Mouse (Mus musculus): ENCODE data around the gene Msi2. TPM values are rescaled to one million over a fixed set of nuclear protein-coding genes. Genes with fewer than 3 reads are reported as not detected.

The Msi2 gene
- total and polyA plus RNA-seq, 3 experiments = 36.5 to 197 (median 144) TPM

GRCm38 (mm10) chr11:88644719-88645118 lies 73.6 kb downstream of the Msi2 start:
- ATAC-seq (ENCODE audit: extremely low read depth, insufficient number of reproducible peaks, low FRiP score, poor library complexity, severe bottlenecking) (no peak), DNase-seq (ENCODE audit: low spot score) (no peak)
- Histone ChIP-seq H3K36me3 (replicated peaks) (peaks cover 97% of the 10 kb centered on the region), H3K9me3 (replicated peaks) (no peaks in the 10 kb centered on the region), H3K27me3 (ENCODE audit: insufficient read depth, low read length) (no peaks in the 10 kb centered on the region), H3K4me3 (ENCODE audit: low read depth, low read length) (no peak overlapping the region), H3K4me1 (ENCODE audit: insufficient read depth, low read depth, low read length) (peaks cover 9% of the 10 kb centered on the region; the same call in 1 of the 2 replicates)
- TF ChIP-seq POLR2AphosphoS5 (IDR thresholded peaks at IDR 0.05; ENCODE audit: insufficient replicate concordance, low read depth, low read length) (no peak), GATA2 (IDR thresholded peaks at IDR 0.05; ENCODE audit: borderline replicate concordance, low read depth, low read length) (no peak), CTCF (IDR thresholded peaks at IDR 0.05; ENCODE audit: low read depth, low read length) (no peak), GATA1 (IDR thresholded peaks at IDR 0.05; ENCODE audit: borderline replicate concordance, low read length) (no peak), TAL1 (conservative IDR thresholded peaks at IDR 0.05; ENCODE audit: low read depth, low read length) (no peak)

GRCm38 (mm10) chr11:88639862-88640261 lies 78.5 kb downstream of the Msi2 start:
- DNase-seq (ENCODE audit: low spot score) = no peak
- Histone ChIP-seq H3K27me3 (ENCODE audit: insufficient read depth, low read length) (no peaks in the 10 kb centered on the region), H3K36me3 (replicated peaks) (peaks cover 95% of the 10 kb centered on the region), H3K4me1 (ENCODE audit: insufficient read depth, low read depth, low read length) (peaks cover 47% of the 10 kb centered on the region), H3K4me3 (ENCODE audit: low read depth, low read length) (no peak overlapping the region), H3K9me3 (replicated peaks) (no peaks in the 10 kb centered on the region)
- ATAC-seq (ENCODE audit: extremely low read depth, insufficient number of reproducible peaks, low FRiP score, poor library complexity, severe bottlenecking) = no peak
- TF ChIP-seq GATA1 (IDR thresholded peaks at IDR 0.05; ENCODE audit: borderline replicate concordance, low read length) (no peak), TAL1 (conservative IDR thresholded peaks at IDR 0.05; ENCODE audit: low read depth, low read length) (no peak), POLR2AphosphoS5 (IDR thresholded peaks at IDR 0.05; ENCODE audit: insufficient replicate concordance, low read depth, low read length) (no peak), CTCF (IDR thresholded peaks at IDR 0.05; ENCODE audit: low read depth, low read length) (no peak), GATA2 (IDR thresholded peaks at IDR 0.05; ENCODE audit: borderline replicate concordance, low read depth, low read length) (no peak)

GRCm38 (mm10) chr11:88638936-88639542 lies 79.3 kb downstream of the Msi2 start:
- H3K9me3 ChIP-seq (replicated peaks) = no peaks in the 10 kb centered on the region
- ATAC-seq (ENCODE audit: extremely low read depth, insufficient number of reproducible peaks, low FRiP score, poor library complexity, severe bottlenecking) (no peak), DNase-seq (ENCODE audit: low spot score) (no peak)
- H3K4me1 ChIP-seq (ENCODE audit: insufficient read depth, low read depth, low read length) = peaks cover 47% of the 10 kb centered on the region
- H3K36me3 ChIP-seq (replicated peaks) = peaks cover 95% of the 10 kb centered on the region
- TF ChIP-seq GATA2 (IDR thresholded peaks at IDR 0.05; ENCODE audit: borderline replicate concordance, low read depth, low read length) = no peak
- TF ChIP-seq GATA1 (IDR thresholded peaks at IDR 0.05; ENCODE audit: borderline replicate concordance, low read length) = no peak
- TF ChIP-seq POLR2AphosphoS5 (IDR thresholded peaks at IDR 0.05; ENCODE audit: insufficient replicate concordance, low read depth, low read length) = no peak
- TF ChIP-seq TAL1 (conservative IDR thresholded peaks at IDR 0.05; ENCODE audit: low read depth, low read length) = no peak
- no peak for TF ChIP-seq CTCF (IDR thresholded peaks at IDR 0.05; ENCODE audit: low read depth, low read length)
- H3K4me3 ChIP-seq (ENCODE audit: low read depth, low read length) = no peak overlapping the region; the same call in 1 of the 2 replicates
- no peaks in the 10 kb centered on the region for H3K27me3 ChIP-seq (ENCODE audit: insufficient read depth, low read length)

GRCm38 (mm10) chr11:88638254-88638653 lies 80.1 kb downstream of the Msi2 start:
- TF ChIP-seq GATA2 (IDR thresholded peaks at IDR 0.05; ENCODE audit: borderline replicate concordance, low read depth, low read length) (no peak), POLR2AphosphoS5 (IDR thresholded peaks at IDR 0.05; ENCODE audit: insufficient replicate concordance, low read depth, low read length) (no peak), CTCF (IDR thresholded peaks at IDR 0.05; ENCODE audit: low read depth, low read length) (no peak), GATA1 (IDR thresholded peaks at IDR 0.05; ENCODE audit: borderline replicate concordance, low read length) (no peak), TAL1 (conservative IDR thresholded peaks at IDR 0.05; ENCODE audit: low read depth, low read length) (no peak)
- Histone ChIP-seq H3K36me3 (replicated peaks) (peaks cover 96% of the 10 kb centered on the region), H3K9me3 (replicated peaks) (no peaks in the 10 kb centered on the region), H3K27me3 (ENCODE audit: insufficient read depth, low read length) (no peaks in the 10 kb centered on the region), H3K4me3 (ENCODE audit: low read depth, low read length) (peak overlapping the region; percentile 6; the same call in 1 of the 2 replicates), H3K4me1 (ENCODE audit: insufficient read depth, low read depth, low read length) (peaks cover 49% of the 10 kb centered on the region)
- ATAC-seq (ENCODE audit: extremely low read depth, insufficient number of reproducible peaks, low FRiP score, poor library complexity, severe bottlenecking) = peak; percentile 62
- DNase-seq (ENCODE audit: low spot score) = peak; percentile 41

GRCm38 (mm10) chr11:88636934-88637333 lies 81.4 kb downstream of the Msi2 start:
- TF ChIP-seq TAL1 (conservative IDR thresholded peaks at IDR 0.05; ENCODE audit: low read depth, low read length) (no peak), GATA2 (IDR thresholded peaks at IDR 0.05; ENCODE audit: borderline replicate concordance, low read depth, low read length) (no peak), GATA1 (IDR thresholded peaks at IDR 0.05; ENCODE audit: borderline replicate concordance, low read length) (no peak), POLR2AphosphoS5 (IDR thresholded peaks at IDR 0.05; ENCODE audit: insufficient replicate concordance, low read depth, low read length) (no peak), CTCF (IDR thresholded peaks at IDR 0.05; ENCODE audit: low read depth, low read length) (no peak)
- no peak for ATAC-seq (ENCODE audit: extremely low read depth, insufficient number of reproducible peaks, low FRiP score, poor library complexity, severe bottlenecking)
- Histone ChIP-seq H3K4me1 (ENCODE audit: insufficient read depth, low read depth, low read length) (peaks cover 60% of the 10 kb centered on the region), H3K9me3 (replicated peaks) (no peaks in the 10 kb centered on the region), H3K4me3 (ENCODE audit: low read depth, low read length) (no peak overlapping the region), H3K27me3 (ENCODE audit: insufficient read depth, low read length) (no peaks in the 10 kb centered on the region), H3K36me3 (replicated peaks) (peaks cover 93% of the 10 kb centered on the region)
- DNase-seq (ENCODE audit: low spot score) = no peak

GRCm38 (mm10) chr11:88636319-88636718 lies 82.0 kb downstream of the Msi2 start:
- Histone ChIP-seq H3K36me3 (replicated peaks) (peaks cover 92% of the 10 kb centered on the region), H3K9me3 (replicated peaks) (no peaks in the 10 kb centered on the region), H3K4me3 (ENCODE audit: low read depth, low read length) (no peak overlapping the region), H3K27me3 (ENCODE audit: insufficient read depth, low read length) (no peaks in the 10 kb centered on the region), H3K4me1 (ENCODE audit: insufficient read depth, low read depth, low read length) (peaks cover 61% of the 10 kb centered on the region)
- DNase-seq (ENCODE audit: low spot score) (no peak), ATAC-seq (ENCODE audit: extremely low read depth, insufficient number of reproducible peaks, low FRiP score, poor library complexity, severe bottlenecking) (no peak)
- TF ChIP-seq POLR2AphosphoS5 (IDR thresholded peaks at IDR 0.05; ENCODE audit: insufficient replicate concordance, low read depth, low read length) (no peak), GATA2 (IDR thresholded peaks at IDR 0.05; ENCODE audit: borderline replicate concordance, low read depth, low read length) (no peak), CTCF (IDR thresholded peaks at IDR 0.05; ENCODE audit: low read depth, low read length) (no peak), TAL1 (conservative IDR thresholded peaks at IDR 0.05; ENCODE audit: low read depth, low read length) (no peak), GATA1 (IDR thresholded peaks at IDR 0.05; ENCODE audit: borderline replicate concordance, low read length) (no peak)
